Mouse (Mus musculus) brain, embryonic 14.5 days (tissue): ENCODE results near the gene Cadm4. TPM values are rescaled to one million over a fixed set of nuclear protein-coding genes. Genes with fewer than 3 reads are reported as not detected.
A peak's percentile ranks its signal among the peaks of the same experiment; 100 is the strongest.

Experiments used
- DNase-seq: peaks from one replicate; pipeline ENCODE4 v3.0.0-alpha.2; 2011; ENCODE audit warnings: low read depth
- CTCF ChIP-seq: fragments of 200-500 bp; IDR thresholded peaks from 2 replicates; pipeline ENCODE4 v1.5.1; 2012; ENCODE audit warnings: inconsistent platforms, mild to moderate bottlenecking, moderate library complexity, borderline replicate concordance; ENCODE audit not compliant: insufficient read depth, insufficient read length; ENCODE audit errors: extremely low read depth
- POLR2A ChIP-seq: fragments of 200-500 bp; IDR thresholded peaks from 2 replicates; pipeline ENCODE4 v1.6.1; 2012; ENCODE audit warnings: mild to moderate bottlenecking, inconsistent platforms, borderline replicate concordance; ENCODE audit not compliant: poor library complexity, insufficient read depth, insufficient read length, severe bottlenecking; ENCODE audit errors: extremely low read depth
- polyA plus RNA-seq: library from polyadenylated mRNA; depleted of rRNA; stranded (reverse); fragments of >200 nt; gene quantifications from 2 replicates; pipeline ENCODE4 v1.2.3, GENCODE M21; 2012

Gene Cadm4
- polyA plus RNA-seq, 1 experiment, result 268 TPM

- DNase-seq, result no peak
- TF ChIP-seq POLR2A (no peak), CTCF (no peak)
These were observed 29.9 kb upstream of the Cadm4 start, which contains the start of gene Irgc1 for GRCm38 (mm10) chr7:24451855-24452311. Gene Irgc1 (minus strand): TSS chr7:24452297.

GRCm38 (mm10) chr7:24454199-24454598 is 27.6 kb upstream of the Cadm4 start:
- TF ChIP-seq CTCF (no peak), POLR2A (no peak)
- DNase-seq, result no peak

DNA sequence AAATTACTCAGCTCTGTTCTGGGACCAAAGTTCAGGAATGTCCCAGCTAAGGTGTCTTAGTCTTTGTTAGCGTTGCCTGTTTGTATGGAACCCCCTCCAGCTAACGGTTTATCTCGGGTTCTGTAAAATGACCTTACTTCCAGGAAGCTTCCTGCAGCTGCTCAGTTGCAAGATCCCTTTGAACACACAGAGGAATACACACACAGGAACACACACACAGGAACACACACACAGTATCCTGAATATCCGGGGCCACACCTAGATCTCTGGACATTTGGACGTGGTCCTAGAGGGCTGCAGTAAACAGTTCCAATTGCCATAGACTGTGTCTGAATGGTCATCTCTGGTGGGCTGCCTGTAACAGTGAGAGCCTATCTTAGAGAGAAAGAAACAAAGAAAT is 26.1 kb upstream of the Cadm4 start:
- no peak for DNase-seq
- no peak for TF ChIP-seq CTCF
- TF ChIP-seq POLR2A, result no peak

DNA sequence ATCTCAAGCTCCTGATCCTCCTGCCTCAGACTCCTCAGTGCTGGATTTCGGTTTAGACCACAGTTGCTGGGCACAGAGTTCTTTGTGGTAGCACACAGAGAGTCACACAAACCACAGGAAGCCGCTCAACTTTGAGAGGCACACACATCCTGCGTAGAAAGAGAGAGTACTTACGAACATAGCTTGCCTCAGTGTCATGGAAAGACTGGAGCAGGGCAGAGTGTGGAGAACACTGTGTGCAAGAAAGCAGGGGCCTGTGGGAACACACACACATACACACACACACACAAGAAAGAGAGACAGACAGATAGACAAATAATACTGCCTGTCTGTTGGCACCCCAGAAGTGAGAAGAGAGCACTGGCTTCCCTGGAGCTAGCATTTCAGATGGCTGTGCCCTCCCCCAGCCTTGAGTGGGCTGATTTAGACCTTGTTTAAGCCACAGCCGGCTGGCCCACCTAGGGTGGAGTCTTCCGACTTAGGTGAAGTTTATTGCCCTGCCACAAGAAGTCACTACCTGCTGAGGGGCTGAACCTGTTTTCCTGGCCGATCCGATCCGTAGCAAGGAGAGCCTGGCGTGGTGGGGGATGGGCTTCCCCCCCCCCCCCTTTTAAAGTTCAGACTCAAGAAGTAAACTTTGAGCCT is 24.0 kb upstream of the Cadm4 start:
- no peak for DNase-seq
- TF ChIP-seq CTCF (no peak), POLR2A (no peak)

GRCm38 (mm10) chr7:24459440-24459839 is 22.4 kb upstream of the Cadm4 start:
- no peak for TF ChIP-seq CTCF
- TF ChIP-seq POLR2A, result no peak

DNA sequence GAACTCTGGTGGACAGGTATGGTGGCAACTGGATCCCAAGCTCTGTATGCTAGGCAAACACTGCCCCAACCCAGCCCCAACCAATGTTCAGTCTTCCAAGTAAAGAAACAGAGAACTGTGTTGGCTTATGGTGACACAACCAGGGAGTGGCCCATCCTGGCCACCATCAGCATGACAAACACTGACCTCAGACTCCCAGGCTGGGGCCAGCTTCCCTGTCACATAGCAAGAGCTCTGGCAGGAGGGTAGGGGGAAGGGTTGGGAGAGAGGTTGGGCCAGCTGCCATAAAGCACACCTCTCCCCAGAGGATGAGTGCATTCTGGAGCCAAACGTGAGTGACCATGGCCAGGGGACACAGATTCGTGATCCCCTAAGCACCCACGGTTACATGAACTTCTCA is 22.0 kb upstream of the Cadm4 start:
- TF ChIP-seq POLR2A (no peak), CTCF (no peak)
- no peak for DNase-seq

More at GRCm38 (mm10) chr7:24459440-24459839, 22.4 kb upstream of the Cadm4 start:
- no peak for DNase-seq

- no peak for DNase-seq
These were observed 20.3 kb upstream of the Cadm4 start for GRCm38 (mm10) chr7:24461376-24462051.

GRCm38 (mm10) chr7:24462388-24463319 is 19.2 kb upstream of the Cadm4 start, which contains the start of gene Plaur:
Gene Plaur (plus strand): TSS chr7:24462484.
- peak; percentile 13 for DNase-seq
- no peak for TF ChIP-seq POLR2A
- TF ChIP-seq CTCF, result no peak

More at GRCm38 (mm10) chr7:24461376-24462051, 20.3 kb upstream of the Cadm4 start:
- TF ChIP-seq CTCF, result no peak
- no peak for TF ChIP-seq POLR2A

DNA sequence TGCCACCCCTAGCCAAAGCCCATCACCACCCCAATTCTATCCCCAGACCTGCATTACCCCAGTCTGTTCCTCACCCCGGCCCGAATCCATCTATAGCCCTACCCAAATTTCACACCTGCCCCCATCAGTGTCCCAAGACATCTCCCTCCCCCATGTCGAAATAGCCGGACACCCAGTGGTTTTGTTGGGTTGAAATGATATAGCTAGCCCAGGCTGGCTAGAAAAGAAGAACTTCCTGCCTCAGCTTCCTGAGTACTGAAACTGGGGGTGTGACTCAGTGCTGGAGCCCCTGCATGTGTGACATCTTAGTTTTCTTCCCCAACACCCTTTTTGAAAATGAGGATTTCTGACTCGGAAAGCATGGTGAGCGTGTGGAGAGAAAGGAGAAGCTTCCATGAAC is 15.0 kb upstream of the Cadm4 start:
- TF ChIP-seq CTCF, result no peak
- no peak for TF ChIP-seq POLR2A
- no peak for DNase-seq

DNA sequence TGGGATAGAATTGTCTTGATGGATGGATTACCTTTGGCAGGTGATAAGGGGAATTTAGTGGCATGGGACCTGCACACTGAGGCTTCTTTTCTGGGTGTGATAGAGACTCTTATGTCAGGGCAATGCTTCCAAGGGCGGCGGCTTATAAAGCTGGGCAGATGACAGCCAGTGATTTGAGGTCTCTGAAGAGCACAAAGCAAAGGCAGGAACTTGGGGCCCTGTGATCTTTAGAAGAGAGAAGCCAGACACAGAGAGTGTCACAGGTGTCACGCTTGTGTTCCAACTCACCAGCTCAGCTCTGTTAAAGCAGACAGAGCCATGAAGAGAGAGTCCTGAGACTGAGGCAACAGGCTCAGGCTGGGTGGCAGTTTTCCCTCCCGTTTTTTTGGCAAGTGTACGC is 13.9 kb upstream of the Cadm4 start:
- no peak for DNase-seq
- no peak for TF ChIP-seq POLR2A
- TF ChIP-seq CTCF, result no peak

DNA sequence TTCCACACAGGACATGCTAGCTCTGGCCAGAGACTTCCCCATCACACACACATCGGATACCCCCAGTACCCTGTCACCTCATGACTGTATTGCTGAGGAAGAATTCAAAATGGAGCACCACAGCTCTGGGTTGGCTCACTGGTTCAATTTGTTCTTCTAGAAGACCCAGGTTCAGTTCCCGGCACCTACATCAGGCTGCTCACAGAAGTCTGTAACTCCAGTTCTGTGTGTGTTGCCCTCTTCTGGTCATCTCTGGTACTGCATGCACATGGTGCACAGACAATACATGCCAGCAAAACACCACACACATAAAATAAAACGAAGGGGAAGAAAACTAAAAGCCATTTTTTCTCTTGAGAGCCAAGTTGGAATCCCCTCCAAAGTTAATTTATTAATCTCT is 12.7 kb upstream of the Cadm4 start:
- TF ChIP-seq POLR2A (no peak), CTCF (peak; percentile 62; the same call in 1 of the 2 replicates)
- DNase-seq, result no peak

- TF ChIP-seq CTCF (no peak), POLR2A (no peak)
These were observed 11.5 kb upstream of the Cadm4 start for GRCm38 (mm10) chr7:24470356-24470755.

More at GRCm38 (mm10) chr7:24470356-24470755, 11.5 kb upstream of the Cadm4 start:
- DNase-seq, result no peak
